Mouse (Mus musculus) embryonic facial prominence, embryonic 15.5 days (tissue): ENCODE results near the gene Mtx1. TPM values are rescaled to one million over a fixed set of nuclear protein-coding genes. Genes with fewer than 3 reads are reported as not detected.
A peak's percentile ranks its signal among the peaks of the same experiment; 100 is the strongest.
"Not testable (repeated sequence)": the region's sequence is repeated elsewhere in the genome, so short reads cannot be mapped to it uniquely, and the experiment has no call there.

Experiments used
- ATAC-seq: fragments of 200-750 bp; cut with Nextera tagmentation; 2 replicates; pipeline ENCODE4 v1.8.0; 2017; ENCODE audit warnings: low read depth, moderate TSS enrichment; ENCODE audit not compliant: insufficient number of reproducible peaks, low FRiP score, low TSS enrichment
- H3K27ac ChIP-seq: fragments of 300-500 bp; sonication (generic); replicated peaks from 2 replicates; pipeline ENCODE4 v1.5.1; 2015; ENCODE audit warnings: mild to moderate bottlenecking, inconsistent platforms
- H3K27me3 ChIP-seq: fragments of 300-500 bp; sonication (generic); 2 replicates; pipeline ENCODE4 v1.6.1; 2015; ENCODE audit warnings: inconsistent platforms
- H3K36me3 ChIP-seq: fragments of 300-500 bp; sonication (generic); 2 replicates; pipeline ENCODE4 v1.6.1; 2015; ENCODE audit warnings: mild to moderate bottlenecking, inconsistent platforms
- H3K4me1 ChIP-seq: fragments of 300-500 bp; sonication (generic); 2 replicates; pipeline ENCODE4 v1.6.1; 2015; ENCODE audit warnings: inconsistent platforms
- H3K4me2 ChIP-seq: fragments of 300-500 bp; sonication (generic); replicated peaks from 2 replicates; pipeline ENCODE4 v1.6.1; 2015; ENCODE audit warnings: mild to moderate bottlenecking, inconsistent platforms
- H3K4me3 ChIP-seq: fragments of 300-500 bp; sonication (generic); replicated peaks from 2 replicates; pipeline ENCODE4 v1.5.1; 2015; ENCODE audit warnings: mild to moderate bottlenecking, inconsistent platforms
- H3K9ac ChIP-seq: fragments of 300-500 bp; sonication (generic); 2 replicates; pipeline ENCODE4 v1.6.1; 2015; ENCODE audit warnings: inconsistent platforms
- H3K9me3 ChIP-seq: fragments of 300-500 bp; sonication (generic); replicated peaks from 2 replicates; pipeline ENCODE4 v1.6.1; 2016; ENCODE audit warnings: inconsistent platforms
- WGBS: fragments of 180-500 bp; shearing (Covaris S2); methylation state at CpG from one replicate; pipeline ENCODE4 v1.1.7; 2015; 5-methylcytosine and 5-hydroxymethylcytosine counted together
- polyA plus RNA-seq: library from polyadenylated mRNA; unstranded; fragments of >200 nt; fragmentation: Nextera tagmentation; extraction: Ambion mirVana; gene quantifications from 2 replicates; pipeline ENCODE4 v1.2.1, GENCODE M21; 2015

Gene Mtx1
- polyA plus RNA-seq, 1 experiment from 2014 or later = 196 TPM

- H3K36me3 ChIP-seq = peaks cover 9% of the 10 kb centered on the region; the same call in 1 of the 2 replicates
- ATAC-seq = peak; percentile 88
- 2% methylated on average over 41 of the region's 41 CpGs for WGBS
- H3K9me3 ChIP-seq = no peaks in the 10 kb centered on the region
- peak overlapping the region; percentile 7; the same call in 1 of the 2 replicates for H3K9ac ChIP-seq
- H3K27ac ChIP-seq = peak overlapping the region; percentile 89
- H3K27me3 ChIP-seq = no peaks in the 10 kb centered on the region; the same call in 1 of the 2 replicates
- H3K4me1 ChIP-seq = peaks cover 37% of the 10 kb centered on the region
- H3K4me2 ChIP-seq = peak overlapping the region; percentile 82
- peak overlapping the region; percentile 46 for H3K4me3 ChIP-seq
Measured at GRCm38 (mm10) chr3:89227307-89228179, 655 bp upstream of the Mtx1 start.

GRCm38 (mm10) chr3:89226361-89226760 lies 527 bp downstream of the Mtx1 start:
- WGBS = 32% methylated on average over 11 of the region's 11 CpGs
- Histone ChIP-seq H3K4me2 (peak overlapping the region; percentile 82), H3K36me3 (peaks cover 9% of the 10 kb centered on the region; the same call in 1 of the 2 replicates), H3K4me1 (peaks cover 37% of the 10 kb centered on the region), H3K4me3 (peak overlapping the region; percentile 46), H3K27me3 (no peaks in the 10 kb centered on the region; the same call in 1 of the 2 replicates), H3K27ac (0 out of 2 replicates have a peak overlapping the region, but pooled peaks have one; percentile 89), H3K9ac (no peak overlapping the region), H3K9me3 (no peaks in the 10 kb centered on the region)
- ATAC-seq = no peak

- Histone ChIP-seq H3K27me3 (no peaks in the 10 kb centered on the region; the same call in 1 of the 2 replicates), H3K9ac (no peak overlapping the region), H3K4me3 (peak overlapping the region; percentile 46; the same call in 1 of the 2 replicates), H3K4me2 (peak overlapping the region; percentile 82; the same call in 1 of the 2 replicates), H3K9me3 (no peaks in the 10 kb centered on the region), H3K36me3 (peaks cover 11% of the 10 kb centered on the region; the same call in 1 of the 2 replicates), H3K4me1 (peaks cover 37% of the 10 kb centered on the region), H3K27ac (no peak overlapping the region)
- ATAC-seq = no peak
- WGBS = 38% methylated on average over 4 of the region's 4 CpGs
Measured at GRCm38 (mm10) chr3:89225918-89226317, 970 bp downstream of the Mtx1 start.

- no peaks in the 10 kb centered on the region for H3K9me3 ChIP-seq
- ATAC-seq = no peak
- H3K4me3 ChIP-seq = no peak overlapping the region
- no peak overlapping the region for H3K27ac ChIP-seq
- no peaks in the 10 kb centered on the region; the same call in 1 of the 2 replicates for H3K27me3 ChIP-seq
- WGBS = 59% methylated on average over 12 of the region's 12 CpGs
- peaks cover 11% of the 10 kb centered on the region; the same call in 1 of the 2 replicates for H3K36me3 ChIP-seq
- H3K4me1 ChIP-seq = peaks cover 37% of the 10 kb centered on the region
- H3K4me2 ChIP-seq = peak overlapping the region; percentile 82; the same call in 1 of the 2 replicates
- H3K9ac ChIP-seq = no peak overlapping the region
Measured at GRCm38 (mm10) chr3:89225321-89225815, 1.5 kb downstream of the Mtx1 start.

GRCm38 (mm10) chr3:89224796-89225195 lies 2.1 kb downstream of the Mtx1 start:
- ATAC-seq = no peak
- H3K4me1 ChIP-seq = peaks cover 37% of the 10 kb centered on the region
- H3K27ac ChIP-seq = no peak overlapping the region
- 77% methylated on average over 11 of the region's 11 CpGs for WGBS
- no peak overlapping the region for H3K4me3 ChIP-seq
- no peak overlapping the region for H3K4me2 ChIP-seq
- peaks cover 11% of the 10 kb centered on the region; the same call in 1 of the 2 replicates for H3K36me3 ChIP-seq
- H3K9ac ChIP-seq = no peak overlapping the region
- H3K27me3 ChIP-seq = no peaks in the 10 kb centered on the region
- no peaks in the 10 kb centered on the region for H3K9me3 ChIP-seq

GRCm38 (mm10) chr3:89221167-89221566 lies 5.7 kb downstream of the Mtx1 start:
- H3K9ac ChIP-seq = no peak overlapping the region
- H3K4me3 ChIP-seq = no peak overlapping the region
- H3K4me2 ChIP-seq = no peak overlapping the region
- WGBS = 43% methylated on average over 5 of the region's 5 CpGs
- H3K36me3 ChIP-seq = peaks cover 11% of the 10 kb centered on the region; the same call in 1 of the 2 replicates
- ATAC-seq = no peak
- H3K27me3 ChIP-seq = no peaks in the 10 kb centered on the region
- H3K4me1 ChIP-seq = peaks cover 6% of the 10 kb centered on the region
- H3K9me3 ChIP-seq = no peaks in the 10 kb centered on the region
- H3K27ac ChIP-seq = no peak overlapping the region

- H3K4me1 ChIP-seq = peaks cover 17% of the 10 kb centered on the region
- WGBS = 45% methylated on average over 8 of the region's 8 CpGs
- H3K36me3 ChIP-seq = peaks cover 7% of the 10 kb centered on the region; the same call in 1 of the 2 replicates
- no peak overlapping the region for H3K9ac ChIP-seq
- no peaks in the 10 kb centered on the region for H3K9me3 ChIP-seq
- no peak overlapping the region for H3K4me2 ChIP-seq
- H3K27ac ChIP-seq = no peak overlapping the region
- ATAC-seq = no peak
- no peaks in the 10 kb centered on the region for H3K27me3 ChIP-seq
- H3K4me3 ChIP-seq = no peak overlapping the region
Measured at GRCm38 (mm10) chr3:89219546-89219945, 7.3 kb downstream of the Mtx1 start.

- Histone ChIP-seq H3K9ac (no peak overlapping the region), H3K27me3 (no peaks in the 10 kb centered on the region), H3K4me1 (peaks cover 20% of the 10 kb centered on the region), H3K9me3 (no peaks in the 10 kb centered on the region), H3K4me2 (no peak overlapping the region), H3K27ac (no peak overlapping the region), H3K4me3 (no peak overlapping the region), H3K36me3 (peaks cover 3% of the 10 kb centered on the region; the same call in 1 of the 2 replicates)
- WGBS = 85% methylated on average over 1 of the region's 1 CpGs
- ATAC-seq = no peak
Measured at GRCm38 (mm10) chr3:89218271-89218670, 8.6 kb downstream of the Mtx1 start.

- H3K9me3 ChIP-seq, H3K9ac ChIP-seq, H3K27ac ChIP-seq, ATAC-seq, H3K4me3 ChIP-seq, H3K36me3 ChIP-seq, H3K27me3 ChIP-seq: not testable (repeated sequence)
- Histone ChIP-seq H3K4me1 (peaks cover 32% of the 10 kb centered on the region), H3K4me2 (0 out of 2 replicates have a peak overlapping the region, but pooled peaks have one; percentile 81)
- WGBS = 72% methylated on average over 7 of the region's 7 CpGs
Measured at GRCm38 (mm10) chr3:89216407-89216806, 10.5 kb downstream of the Mtx1 start.

- WGBS = 0% methylated on average over 6 of the region's 6 CpGs
- Histone ChIP-seq H3K9ac (peak overlapping the region; percentile 27; the same call in 1 of the 2 replicates), H3K9me3 (no peaks in the 10 kb centered on the region), H3K4me3 (peak overlapping the region; percentile 86), H3K27ac (peak overlapping the region; percentile 95; the same call in 1 of the 2 replicates), H3K4me1 (peaks cover 37% of the 10 kb centered on the region), H3K27me3 (no peaks in the 10 kb centered on the region), H3K4me2 (peak overlapping the region; percentile 81), H3K36me3 (peaks cover 2% of the 10 kb centered on the region; the same call in 1 of the 2 replicates)
- ATAC-seq = peak; percentile 12
Measured at GRCm38 (mm10) chr3:89215853-89216252, 11.0 kb downstream of the Mtx1 start.
